Mouse (Mus musculus): ENCODE results near the gene Itpa. TPM values are rescaled to one million over a fixed set of nuclear protein-coding genes. Genes with fewer than 3 reads are reported as not detected.

Gene Itpa
- polyA plus RNA-seq, 1 experiment from 2014 or later = 44.8 TPM

GRCm38 (mm10) chr2:130656536-130656935, 10.9 kb upstream of the Itpa start:
- Histone ChIP-seq H3K27me3 (no peaks in the 10 kb centered on the region), H3K4me2 (0 out of 2 replicates have a peak overlapping the region, but pooled peaks have one; percentile 59), H3K4me3 (replicated peaks) (no peak overlapping the region), H3K36me3 (replicated peaks) (peaks cover 87% of the 10 kb centered on the region), H3K9ac (0 out of 2 replicates have a peak overlapping the region, but pooled peaks have one; percentile 31), H3K9me3 (replicated peaks) (no peaks in the 10 kb centered on the region), H3K4me1 (replicated peaks) (peaks cover 42% of the 10 kb centered on the region), H3K27ac (replicated peaks) (peak overlapping the region; percentile 89)
- 90% methylated on average over 9 of the region's 9 CpGs for WGBS (ENCODE audit: insufficient replicate concordance)
- no peak for ATAC-seq (ENCODE audit: insufficient read depth)

GRCm38 (mm10) chr2:130657541-130657940, 9.9 kb upstream of the Itpa start:
- WGBS (ENCODE audit: insufficient replicate concordance) = 80% methylated on average over 6 of the region's 6 CpGs
- Histone ChIP-seq H3K9ac (no peak overlapping the region), H3K27ac (replicated peaks) (peak overlapping the region; percentile 29; the same call in 1 of the 2 replicates), H3K36me3 (replicated peaks) (peaks cover 94% of the 10 kb centered on the region), H3K9me3 (replicated peaks) (no peaks in the 10 kb centered on the region), H3K27me3 (no peaks in the 10 kb centered on the region), H3K4me3 (replicated peaks) (no peak overlapping the region), H3K4me2 (no peak overlapping the region), H3K4me1 (replicated peaks) (peaks cover 46% of the 10 kb centered on the region)
- no peak for ATAC-seq (ENCODE audit: insufficient read depth)

DNA sequence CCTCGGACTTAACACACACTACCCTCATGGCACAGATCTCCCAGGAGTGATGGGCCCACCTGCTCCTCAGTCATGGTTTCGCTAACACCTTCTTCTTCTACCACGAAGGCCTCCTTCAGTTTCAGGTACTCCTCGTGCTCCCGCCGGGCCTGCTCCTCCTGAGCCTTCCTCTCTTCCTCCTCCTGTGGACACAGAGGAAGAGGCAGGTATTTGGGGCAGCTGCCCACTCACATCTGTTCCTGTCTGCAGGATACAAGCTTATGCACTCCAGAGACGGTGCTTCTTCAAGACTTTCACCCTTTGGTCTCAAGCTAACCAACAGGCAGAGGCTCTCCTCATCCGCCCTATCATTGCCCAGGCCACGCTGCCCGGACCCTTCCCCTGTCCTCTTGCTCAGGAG, 8.9 kb upstream of the Itpa start:
- Histone ChIP-seq H3K27me3 (no peaks in the 10 kb centered on the region), H3K4me1 (replicated peaks) (peaks cover 52% of the 10 kb centered on the region), H3K4me3 (replicated peaks) (no peak overlapping the region), H3K9me3 (replicated peaks) (no peaks in the 10 kb centered on the region), H3K4me2 (no peak overlapping the region), H3K9ac (0 out of 2 replicates have a peak overlapping the region, but pooled peaks have one; percentile 3), H3K36me3 (replicated peaks) (peaks cover 90% of the 10 kb centered on the region), H3K27ac (replicated peaks) (no peak overlapping the region)
- WGBS (ENCODE audit: insufficient replicate concordance) = 88% methylated on average over 10 of the region's 10 CpGs
- no peak for ATAC-seq (ENCODE audit: insufficient read depth)

DNA sequence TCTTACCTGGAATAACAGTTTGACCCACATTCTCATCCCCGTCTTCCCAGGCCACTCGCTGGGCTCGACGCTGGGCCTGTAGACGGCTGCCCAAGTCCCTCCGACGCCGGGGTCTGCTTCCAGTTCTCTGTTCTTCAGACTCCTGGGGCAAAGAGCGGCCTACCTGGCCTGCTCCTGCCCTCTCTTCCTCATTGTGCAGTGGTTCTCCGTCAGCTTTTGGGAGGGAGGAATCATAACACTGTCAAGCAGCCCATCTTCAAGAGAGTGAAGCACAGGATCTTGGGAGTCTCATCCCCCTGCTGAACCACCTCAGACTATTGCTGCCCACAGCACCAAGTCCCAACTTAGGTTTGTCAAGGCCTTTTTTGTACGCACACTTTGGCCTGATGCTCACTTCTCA, 4.1 kb upstream of the Itpa start:
- 89% methylated on average over 11 of the region's 11 CpGs for WGBS (ENCODE audit: insufficient replicate concordance)
- Histone ChIP-seq H3K4me1 (replicated peaks) (peaks cover 41% of the 10 kb centered on the region), H3K36me3 (replicated peaks) (peaks cover 43% of the 10 kb centered on the region), H3K9ac (peak overlapping the region; percentile 82), H3K27me3 (no peaks in the 10 kb centered on the region), H3K4me2 (peak overlapping the region; percentile 87), H3K4me3 (replicated peaks) (peak overlapping the region; percentile 72), H3K9me3 (replicated peaks) (no peaks in the 10 kb centered on the region), H3K27ac (replicated peaks) (peak overlapping the region; percentile 97)
- ATAC-seq (ENCODE audit: insufficient read depth) = no peak

- Histone ChIP-seq H3K4me3 (replicated peaks) (peak within 1 kb of the TSS; percentile 72), H3K27me3 (no peaks in the 10 kb centered on the region), H3K9ac (peak within 1 kb of the TSS; percentile 82), H3K4me1 (replicated peaks) (peaks cover 50% of the 10 kb centered on the region), H3K27ac (replicated peaks) (peak within 1 kb of the TSS; percentile 97), H3K9me3 (replicated peaks) (no peaks in the 10 kb centered on the region), H3K36me3 (replicated peaks) (peaks cover 35% of the 10 kb centered on the region), H3K4me2 (peak within 1 kb of the TSS; percentile 87)
- peak; percentile 92 for ATAC-seq (ENCODE audit: insufficient read depth)
- under 1% methylated on average over 40 of the region's 40 CpGs for WGBS (ENCODE audit: insufficient replicate concordance)
Measured at GRCm38 (mm10) chr2:130664102-130664701, 3.2 kb upstream of the Itpa start, which contains the start of gene Ddrgk1. TSS of gene Ddrgk1 (minus strand) at chr2:130664659.

DNA sequence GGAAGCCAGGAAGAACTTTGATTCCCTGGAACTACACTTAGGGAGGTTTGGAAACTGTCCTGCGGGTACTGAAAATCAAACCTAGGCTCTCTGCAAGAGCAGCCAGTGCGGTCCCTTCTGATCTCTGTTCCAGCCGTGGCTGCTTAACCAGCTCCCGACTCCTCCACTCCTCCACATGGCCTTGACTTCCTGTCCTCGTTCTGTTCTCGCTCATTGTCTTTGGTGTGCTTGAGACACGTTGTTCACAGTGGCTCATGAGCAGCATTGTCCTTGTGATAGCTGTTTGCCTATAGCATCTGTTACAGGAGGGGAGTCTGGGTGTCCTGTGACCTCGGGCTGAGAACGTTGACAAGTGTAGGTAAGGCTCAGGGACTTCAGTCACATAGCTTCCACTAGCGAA, 9.8 kb downstream of the Itpa start:
- WGBS (ENCODE audit: insufficient replicate concordance) = 77% methylated on average over 10 of the region's 10 CpGs

DNA sequence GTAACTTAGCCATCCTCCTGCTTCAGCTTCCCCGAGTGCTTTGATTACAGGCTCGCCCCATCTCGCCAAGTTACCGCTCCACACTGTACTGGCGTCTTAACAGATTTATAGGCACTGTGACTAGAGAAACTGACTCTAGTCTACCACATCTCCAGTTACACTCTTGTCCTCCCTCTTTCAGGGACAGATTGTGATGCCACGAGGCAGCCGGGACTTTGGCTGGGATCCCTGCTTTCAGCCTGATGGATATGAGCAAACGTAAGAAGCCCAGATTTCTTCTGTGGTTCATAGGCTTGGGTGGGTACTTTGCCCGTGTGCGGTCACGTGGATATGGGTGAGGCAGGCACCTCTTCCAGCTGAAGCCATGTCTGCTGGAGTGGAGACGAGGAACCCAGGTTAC, 11.7 kb downstream of the Itpa start:
- Histone ChIP-seq H3K4me3 (replicated peaks) (no peak overlapping the region), H3K9me3 (replicated peaks) (no peaks in the 10 kb centered on the region), H3K4me1 (replicated peaks) (no peaks in the 10 kb centered on the region), H3K4me2 (no peak overlapping the region), H3K27ac (replicated peaks) (no peak overlapping the region), H3K9ac (no peak overlapping the region), H3K27me3 (no peaks in the 10 kb centered on the region), H3K36me3 (replicated peaks) (peaks cover 89% of the 10 kb centered on the region)
- ATAC-seq (ENCODE audit: insufficient read depth) = no peak
- WGBS (ENCODE audit: insufficient replicate concordance) = 83% methylated on average over 12 of the region's 12 CpGs

More for the DNA sequence above, 9.8 kb downstream of the Itpa start:
- Histone ChIP-seq H3K9ac (no peak overlapping the region), H3K4me1 (replicated peaks) (no peaks in the 10 kb centered on the region), H3K36me3 (replicated peaks) (peaks cover 97% of the 10 kb centered on the region), H3K4me2 (no peak overlapping the region), H3K27ac (replicated peaks) (no peak overlapping the region), H3K27me3 (no peaks in the 10 kb centered on the region), H3K4me3 (replicated peaks) (no peak overlapping the region), H3K9me3 (replicated peaks) (no peaks in the 10 kb centered on the region)
- ATAC-seq (ENCODE audit: insufficient read depth) = no peak

- Histone ChIP-seq H3K9ac (no peak overlapping the region), H3K27ac (replicated peaks) (no peak overlapping the region), H3K4me1 (replicated peaks) (no peaks in the 10 kb centered on the region), H3K4me3 (replicated peaks) (no peak overlapping the region), H3K9me3 (replicated peaks) (no peaks in the 10 kb centered on the region), H3K27me3 (no peaks in the 10 kb centered on the region), H3K4me2 (no peak overlapping the region), H3K36me3 (replicated peaks) (peaks cover 84% of the 10 kb centered on the region)
- 84% methylated on average over 6 of the region's 6 CpGs for WGBS (ENCODE audit: insufficient replicate concordance)
- no peak for ATAC-seq (ENCODE audit: insufficient read depth)
Measured at GRCm38 (mm10) chr2:130679899-130680298, 12.5 kb downstream of the Itpa start.

- H3K27ac ChIP-seq (replicated peaks) = no peak overlapping the region
- ATAC-seq (ENCODE audit: insufficient read depth) = no peak
- no peak overlapping the region for H3K9ac ChIP-seq
- H3K27me3 ChIP-seq = no peaks in the 10 kb centered on the region
- no peaks in the 10 kb centered on the region for H3K9me3 ChIP-seq (replicated peaks)
- H3K4me3 ChIP-seq (replicated peaks) = no peak overlapping the region
- 87% methylated on average over 3 of the region's 3 CpGs for WGBS (ENCODE audit: insufficient replicate concordance)
- H3K36me3 ChIP-seq (replicated peaks) = peaks cover 67% of the 10 kb centered on the region
- no peaks in the 10 kb centered on the region for H3K4me1 ChIP-seq (replicated peaks)
- no peak overlapping the region for H3K4me2 ChIP-seq
Measured at GRCm38 (mm10) chr2:130681531-130681930, 14.1 kb downstream of the Itpa start.

GRCm38 (mm10) chr2:130685426-130685825, 18.0 kb downstream of the Itpa start:
- no peak overlapping the region for H3K9ac ChIP-seq
- no peak for ATAC-seq (ENCODE audit: insufficient read depth)
- H3K27me3 ChIP-seq = no peaks in the 10 kb centered on the region
- H3K36me3 ChIP-seq (replicated peaks) = peaks cover 28% of the 10 kb centered on the region
- H3K9me3 ChIP-seq (replicated peaks) = no peaks in the 10 kb centered on the region
- no peak overlapping the region for H3K4me2 ChIP-seq
- WGBS (ENCODE audit: insufficient replicate concordance) = 81% methylated on average over 9 of the region's 9 CpGs
- H3K4me3 ChIP-seq (replicated peaks) = no peak overlapping the region
- no peak overlapping the region for H3K27ac ChIP-seq (replicated peaks)
- H3K4me1 ChIP-seq (replicated peaks) = no peaks in the 10 kb centered on the region

- Histone ChIP-seq H3K4me1 (replicated peaks) (no peaks in the 10 kb centered on the region), H3K9me3 (replicated peaks) (no peaks in the 10 kb centered on the region), H3K27ac (replicated peaks) (no peak overlapping the region), H3K9ac (no peak overlapping the region), H3K36me3 (replicated peaks) (no peaks in the 10 kb centered on the region), H3K4me2 (no peak overlapping the region), H3K27me3 (peaks cover 2% of the 10 kb centered on the region; the same call in 1 of the 2 replicates), H3K4me3 (replicated peaks) (no peak overlapping the region)
- no peak for ATAC-seq (ENCODE audit: insufficient read depth)
- 57% methylated on average over 2 of the region's 2 CpGs for WGBS (ENCODE audit: insufficient replicate concordance)
Measured at GRCm38 (mm10) chr2:130689011-130689410, 21.6 kb downstream of the Itpa start.

- Histone ChIP-seq H3K36me3 (replicated peaks) (no peaks in the 10 kb centered on the region), H3K4me3 (replicated peaks) (no peak overlapping the region), H3K27ac (replicated peaks) (no peak overlapping the region), H3K4me1 (replicated peaks) (peaks cover 15% of the 10 kb centered on the region), H3K27me3 (peaks cover 47% of the 10 kb centered on the region), H3K9me3 (replicated peaks) (no peaks in the 10 kb centered on the region), H3K4me2 (no peak overlapping the region), H3K9ac (no peak overlapping the region)
- ATAC-seq (ENCODE audit: insufficient read depth) = no peak
- WGBS (ENCODE audit: insufficient replicate concordance) = 31% methylated on average over 3 of the region's 3 CpGs
Measured at GRCm38 (mm10) chr2:130693563-130693962, 26.2 kb downstream of the Itpa start.

All from liver, embryonic 15.5 days (tissue).